Mouse (Mus musculus) frontal cortex, postnatal 10 days (tissue): ENCODE measurements around the gene Tff3.

Experiments
- DNase-seq, 2 experiments: peaks; one replicate each; pipeline ENCODE4 v3.0.0; 2022; ENCODE audit warnings: low spot score in 2 of 2, mixed read lengths in 1 of 2

The Tff3 gene

DNA sequence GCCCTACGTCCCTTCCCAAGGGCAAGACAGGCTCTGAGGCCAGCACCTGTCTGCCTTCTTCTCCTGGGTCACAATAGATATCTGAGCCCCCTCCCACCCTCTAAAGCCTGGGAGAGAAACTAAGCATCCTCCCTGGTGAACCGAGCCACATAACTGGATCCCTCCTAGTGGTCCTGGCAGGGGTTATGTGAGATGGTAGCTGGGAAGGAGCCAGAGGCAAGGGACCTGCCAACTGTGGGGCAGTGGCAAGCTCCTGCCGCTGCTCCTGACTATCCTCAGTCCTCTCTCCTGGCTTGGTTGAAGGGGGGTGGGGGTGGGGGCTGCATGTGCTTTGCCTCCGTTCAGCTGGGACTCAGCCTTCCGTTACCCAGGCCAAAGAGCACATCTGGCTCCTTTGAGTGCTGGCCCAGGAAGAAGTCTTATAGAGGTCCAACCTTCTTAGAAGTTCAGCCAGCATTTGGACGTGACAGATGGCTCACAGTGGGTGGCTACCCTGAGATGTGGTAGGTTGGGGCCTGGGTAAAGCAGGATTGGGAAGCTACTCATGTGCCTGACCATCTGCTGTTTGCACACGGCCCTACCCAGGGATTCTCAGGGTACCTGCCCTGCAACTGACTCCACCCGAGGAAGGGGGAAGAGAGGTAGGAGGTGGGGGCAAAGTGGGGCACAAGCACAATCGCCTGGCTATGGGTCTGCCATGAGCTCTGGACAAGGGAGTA is 3.7 kb downstream of the Tff3 start:
- no peak for DNase-seq

DNA sequence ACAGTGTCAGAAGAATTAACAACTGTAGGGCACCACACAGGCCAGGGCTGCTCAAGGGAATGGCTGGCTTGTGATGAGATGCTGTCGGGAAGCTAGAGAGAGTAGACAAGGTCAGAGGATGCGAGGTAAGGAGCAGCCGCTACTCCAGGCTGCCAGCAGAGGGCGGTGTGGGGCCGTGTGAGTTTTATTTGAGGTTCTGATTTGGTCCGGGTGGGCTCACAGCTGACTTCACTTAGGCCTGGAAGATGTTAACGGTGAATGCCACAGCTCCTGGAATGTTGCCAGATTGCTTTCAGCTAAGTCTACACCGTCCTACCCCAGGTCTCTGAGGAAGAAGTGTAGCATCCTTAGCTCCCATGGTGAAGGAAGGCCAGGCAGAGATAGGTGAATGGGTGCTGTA is 7.5 kb downstream of the Tff3 start:
- DNase-seq: peak in 1 of 2 experiments; percentile 42

DNA sequence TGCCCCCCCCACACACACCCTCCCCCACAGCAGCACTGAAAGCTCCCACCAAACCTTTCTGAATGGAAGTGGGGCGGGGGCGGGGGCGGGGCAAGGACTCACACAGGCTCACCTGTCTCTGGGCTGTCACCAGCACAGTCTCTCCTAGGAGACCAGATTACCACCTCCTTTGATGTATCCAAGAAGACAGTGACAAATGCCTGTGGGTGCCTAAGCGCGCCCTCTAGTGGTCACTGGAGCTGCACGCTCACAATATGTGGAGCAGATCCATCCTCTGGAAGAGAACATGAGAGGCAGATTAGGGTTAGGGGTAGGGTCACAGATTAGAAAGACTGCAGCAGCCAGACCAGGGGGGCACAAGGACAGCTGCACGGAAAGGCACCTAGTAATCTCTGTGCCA is 10.0 kb downstream of the Tff3 start:
- peak; percentile 57 to 77 for DNase-seq

DNA sequence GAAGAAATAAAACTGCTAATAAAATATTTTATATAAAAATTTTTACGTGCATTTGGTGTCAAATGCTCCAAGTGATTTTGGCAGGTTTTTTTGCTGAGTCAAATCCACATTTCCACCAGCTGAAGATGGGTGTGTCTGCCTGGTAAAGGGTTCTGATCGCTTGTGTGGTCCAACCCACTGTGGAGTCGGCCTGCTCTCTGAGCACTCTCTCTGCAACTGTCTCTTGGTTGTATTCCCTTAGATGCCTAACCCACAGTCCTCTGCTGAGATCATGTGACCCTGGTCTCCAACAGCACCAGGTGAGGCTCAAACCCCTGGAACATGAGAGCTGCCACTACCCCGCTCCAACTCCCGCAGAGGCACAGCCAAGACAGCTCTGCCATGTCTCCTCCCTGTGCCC is 11.5 kb downstream of the Tff3 start:
- DNase-seq: no peak

DNA sequence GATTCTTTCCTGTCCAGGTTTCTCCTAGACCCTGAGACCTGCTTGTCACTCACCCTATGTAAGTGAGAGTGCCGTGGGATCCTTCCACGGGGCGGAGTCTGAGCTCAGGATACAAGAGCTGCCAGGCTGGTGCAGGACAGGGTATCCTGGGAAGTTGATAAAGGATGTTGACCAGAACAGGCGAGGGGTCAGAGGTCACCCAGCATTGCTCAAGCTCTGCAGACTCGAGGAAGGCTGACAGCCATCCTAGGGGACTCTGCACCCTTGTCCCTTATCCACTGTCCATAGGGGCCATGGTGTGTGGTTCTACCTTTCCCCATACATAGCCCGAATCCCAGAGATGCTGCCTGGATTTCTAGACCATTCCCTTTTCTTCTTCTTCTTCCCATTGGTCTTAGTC is 13.4 kb downstream of the Tff3 start:
- no peak for DNase-seq

DNA sequence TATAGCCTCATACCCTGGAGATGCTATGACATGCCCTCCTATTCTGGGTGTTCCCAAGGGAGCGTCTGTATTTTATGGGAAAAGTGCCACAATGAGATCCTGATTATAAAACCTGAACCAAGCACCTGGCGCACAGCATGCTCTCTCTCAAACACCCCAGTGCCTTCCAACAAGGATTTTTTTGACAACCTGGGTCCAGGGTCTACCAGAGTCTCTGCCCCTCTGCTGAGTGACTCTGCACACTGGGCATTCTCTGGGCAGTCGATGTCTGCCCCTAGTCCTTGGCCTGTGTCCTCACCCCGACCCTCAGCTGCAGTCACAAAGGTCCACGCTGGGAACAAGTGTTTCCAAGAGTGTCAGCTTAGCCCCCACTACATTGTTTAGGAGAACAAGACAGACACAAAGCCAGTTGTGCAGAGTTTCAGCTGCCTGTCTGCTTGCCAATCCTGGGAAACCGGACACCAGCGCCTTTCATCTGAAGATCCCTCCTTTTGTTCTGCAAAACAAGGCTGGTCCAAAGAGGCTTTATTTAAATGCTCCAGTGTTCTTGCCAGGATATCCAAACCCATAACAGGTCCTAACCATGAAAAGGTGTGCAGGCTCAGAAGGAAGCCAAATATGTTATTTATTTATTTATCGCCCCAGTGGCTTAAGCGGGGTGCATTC is 16.1 kb downstream of the Tff3 start:
- DNase-seq: no peak

DNA sequence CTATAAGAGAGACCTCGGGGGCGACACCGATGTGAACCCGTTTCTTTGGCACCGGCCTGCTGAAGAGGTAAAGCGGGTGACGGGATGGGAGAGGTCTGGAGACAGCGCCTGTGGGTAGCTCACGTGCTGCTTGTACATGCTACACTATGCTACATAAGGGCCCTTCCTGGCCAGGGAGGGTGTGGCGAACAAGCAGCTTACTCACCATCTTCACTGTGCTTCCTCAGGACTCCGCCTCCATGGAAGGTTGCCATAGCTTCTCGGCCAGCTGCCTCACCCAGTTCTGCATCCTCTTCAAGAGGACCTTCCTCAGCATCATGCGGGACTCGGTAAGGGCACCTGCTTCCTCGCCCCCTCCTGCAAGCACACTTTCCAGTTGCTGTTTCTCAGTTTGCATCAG is 21.1 kb downstream of the Tff3 start:
- DNase-seq: no peak

DNA sequence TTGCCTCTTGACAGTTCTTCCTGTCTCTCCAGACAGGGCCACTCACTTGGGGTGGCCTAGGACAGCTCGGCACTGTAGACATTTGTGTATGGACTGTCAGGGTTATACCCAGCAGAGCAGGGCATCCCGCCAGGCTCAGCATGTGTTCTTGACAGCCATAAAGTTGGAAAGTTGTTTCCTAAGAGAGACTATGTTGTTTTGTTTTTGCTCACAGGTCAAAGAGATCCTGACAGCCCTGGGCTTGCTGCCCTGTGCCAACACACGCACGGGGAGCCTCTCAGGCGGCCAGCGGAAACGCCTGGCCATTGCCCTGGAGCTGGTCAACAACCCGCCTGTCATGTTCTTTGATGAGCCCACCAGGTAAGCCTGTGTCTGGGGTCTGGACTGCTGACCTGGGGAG is 25.6 kb downstream of the Tff3 start:
- no peak for DNase-seq

DNA sequence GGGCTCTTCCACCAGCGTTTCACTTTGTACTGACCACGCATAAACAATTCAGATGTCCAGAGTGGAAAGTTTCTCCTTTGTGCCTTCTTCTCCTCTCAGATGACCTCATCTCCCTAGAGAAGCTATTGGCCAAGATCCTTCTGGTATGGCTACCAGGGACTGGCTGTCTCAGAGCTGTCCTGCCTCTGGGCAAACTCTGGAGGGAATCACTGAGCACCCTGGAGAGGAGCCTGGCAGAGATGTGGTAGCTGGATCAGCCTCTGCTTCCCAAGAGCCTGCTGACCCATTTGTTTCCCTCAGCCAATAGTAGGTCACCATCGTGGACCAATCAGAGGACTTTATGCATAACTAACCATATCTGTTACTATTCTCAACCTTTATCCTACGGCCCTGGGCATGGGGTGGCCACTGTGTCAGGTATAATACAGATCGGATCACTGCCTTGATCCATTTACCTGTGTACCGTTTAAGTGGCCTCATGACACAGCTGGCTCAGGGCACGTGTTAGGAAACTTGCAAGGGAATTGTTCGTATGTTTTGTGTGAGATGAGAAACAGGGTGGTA is 26.4 kb downstream of the Tff3 start:
- DNase-seq: no peak

DNA sequence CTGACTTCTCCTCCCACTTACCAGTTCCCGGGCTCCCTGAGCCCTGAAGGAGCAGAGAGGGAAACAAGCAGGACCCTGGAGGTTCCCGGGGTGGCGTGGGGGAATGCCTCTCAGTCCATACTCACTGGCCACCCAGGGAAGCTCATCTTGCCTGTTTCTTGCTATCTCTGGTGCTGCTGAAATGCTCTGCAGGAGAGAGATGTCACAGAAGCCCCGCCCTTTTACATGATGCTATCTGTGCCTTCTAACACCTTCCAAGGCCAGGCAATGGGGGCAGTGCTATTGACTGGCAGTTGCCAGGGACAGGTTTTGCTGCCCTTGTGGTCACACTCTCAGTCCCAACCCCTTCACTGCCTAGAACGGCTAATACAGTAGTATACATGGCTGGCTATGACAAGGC is 30.7 kb downstream of the Tff3 start:
- DNase-seq: no peak

DNA sequence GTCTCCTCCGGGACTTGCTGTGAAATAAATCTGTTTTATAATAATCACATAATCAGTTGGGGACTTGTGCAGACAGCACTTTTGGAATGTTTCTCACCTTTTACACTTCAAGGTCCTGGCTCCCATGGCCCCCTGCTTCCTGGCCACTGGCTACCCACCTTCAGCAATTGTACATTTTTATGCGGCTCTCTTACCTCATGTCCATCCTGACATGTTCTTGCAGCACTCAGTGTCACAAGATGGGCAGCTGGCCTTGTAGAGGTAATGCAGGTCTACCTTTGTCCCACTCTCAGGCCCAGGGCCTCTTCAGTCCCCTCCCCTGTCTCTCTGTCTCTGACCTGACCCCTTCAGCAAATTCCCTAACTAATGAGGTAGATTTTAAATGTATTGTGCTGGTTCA is 32.6 kb downstream of the Tff3 start:
- no peak for DNase-seq

DNA sequence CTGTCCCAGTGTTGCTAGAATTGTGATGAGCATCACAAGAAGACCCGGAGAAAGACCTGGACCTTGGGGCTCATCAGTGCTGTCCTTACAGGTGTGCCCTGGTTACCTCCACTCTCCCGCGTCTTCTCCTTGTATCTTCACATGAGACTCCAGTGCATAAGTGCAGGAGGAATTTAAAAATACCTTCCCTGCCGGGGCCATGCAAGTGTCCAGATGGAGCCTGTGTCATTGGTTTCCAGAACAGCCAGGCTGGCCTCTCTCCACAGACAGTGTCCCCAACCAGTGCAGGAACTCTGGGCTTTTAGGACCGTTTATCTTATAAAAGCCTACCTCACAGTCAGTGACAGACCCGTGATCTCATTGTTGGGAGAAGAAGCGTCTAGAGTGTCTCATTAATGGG is 33.9 kb downstream of the Tff3 start:
- no peak for DNase-seq

DNA sequence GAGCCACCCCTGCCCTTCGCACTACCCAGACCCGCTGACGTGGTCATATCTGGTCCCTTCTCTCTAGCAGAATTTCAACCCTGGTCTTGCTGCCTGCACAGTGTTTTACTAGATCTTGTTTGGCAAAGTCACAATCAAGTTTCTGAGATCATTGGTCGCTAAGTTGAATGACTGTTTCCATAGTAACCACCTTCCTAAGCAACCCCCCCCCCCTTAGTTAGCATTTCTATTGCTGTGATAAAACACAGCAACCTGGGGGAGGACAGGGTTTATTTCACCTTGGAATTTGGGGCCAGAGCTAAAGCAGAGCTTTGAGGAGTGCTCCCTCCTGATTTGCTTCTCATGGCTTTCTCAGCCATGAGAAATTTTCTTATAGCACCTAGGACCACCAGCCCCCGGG is 34.7 kb downstream of the Tff3 start:
- DNase-seq: no peak

DNA sequence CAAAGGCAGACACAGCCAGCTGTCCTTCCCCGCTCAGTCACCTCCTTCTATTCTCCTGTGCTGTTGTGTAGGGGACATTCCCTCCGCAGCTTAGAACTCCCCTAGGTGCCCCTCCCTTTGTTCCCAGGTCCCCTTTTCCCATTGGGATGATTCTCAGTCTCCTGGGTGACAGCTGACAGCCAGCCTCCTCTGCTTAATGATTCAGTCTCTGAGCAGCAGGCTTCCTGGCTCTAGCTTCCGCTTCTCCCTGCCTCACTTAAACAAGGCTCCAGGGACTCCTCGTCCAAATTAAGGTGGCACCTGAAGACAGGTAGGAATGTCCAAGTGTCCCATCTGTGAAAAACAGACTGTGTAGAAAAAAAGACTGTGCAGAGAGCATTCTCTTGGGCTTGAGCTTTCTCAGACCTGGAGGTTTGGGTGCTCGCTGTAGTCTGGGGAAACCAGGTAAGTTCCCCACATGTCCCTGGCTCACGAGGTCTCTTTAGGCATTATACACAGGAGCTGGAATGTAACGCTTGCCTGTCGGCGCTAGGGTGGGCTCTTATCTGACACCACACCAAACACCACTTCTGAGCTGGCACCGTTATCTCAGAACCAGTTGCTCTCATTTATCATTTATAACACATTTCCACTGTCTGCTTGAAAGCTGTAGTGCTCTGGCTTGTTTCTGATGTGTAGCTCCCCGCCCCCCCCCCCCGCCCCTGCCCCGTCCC is 38.3 kb downstream of the Tff3 start:
- no peak for DNase-seq

DNA sequence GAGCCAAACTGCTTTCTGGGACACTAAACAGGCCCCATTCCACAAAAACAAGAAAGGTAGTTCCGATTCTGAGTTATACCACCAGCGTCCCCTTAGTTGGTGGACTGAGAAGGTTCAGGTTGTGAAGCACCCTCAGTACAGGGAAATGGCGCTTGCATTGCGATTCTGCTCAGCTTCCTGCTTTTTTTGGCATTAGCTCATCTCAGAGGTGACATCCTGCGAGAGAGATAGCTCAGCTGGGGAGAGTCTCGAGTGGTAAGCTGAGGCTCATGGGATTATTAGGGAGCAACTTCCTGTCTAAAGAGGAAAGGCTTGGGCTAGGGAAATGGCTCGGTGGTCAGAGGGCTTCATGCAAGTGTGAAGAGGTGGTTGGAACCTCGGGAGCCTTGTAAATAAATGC is 39.6 kb downstream of the Tff3 start:
- DNase-seq: no peak

DNA sequence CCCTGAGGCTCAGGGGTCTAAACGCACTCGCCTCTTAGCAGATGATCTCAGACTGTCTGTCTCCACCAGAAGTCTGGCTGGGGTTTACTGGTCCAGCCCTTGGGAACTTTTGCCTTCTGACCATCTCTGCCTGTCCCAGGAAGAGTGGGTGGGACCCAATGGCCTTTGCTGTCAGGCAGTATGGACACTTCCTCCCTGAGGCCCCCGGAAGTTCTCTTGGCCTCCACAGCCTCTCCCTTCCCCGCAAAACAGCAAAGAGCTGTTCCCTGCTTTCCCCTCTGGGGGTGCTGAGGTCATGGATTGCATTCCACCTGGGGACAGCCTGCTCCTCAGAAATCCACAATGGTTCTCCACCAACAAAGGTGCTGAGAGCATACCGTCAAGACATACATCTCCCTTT is 40.7 kb downstream of the Tff3 start:
- no peak for DNase-seq

DNA sequence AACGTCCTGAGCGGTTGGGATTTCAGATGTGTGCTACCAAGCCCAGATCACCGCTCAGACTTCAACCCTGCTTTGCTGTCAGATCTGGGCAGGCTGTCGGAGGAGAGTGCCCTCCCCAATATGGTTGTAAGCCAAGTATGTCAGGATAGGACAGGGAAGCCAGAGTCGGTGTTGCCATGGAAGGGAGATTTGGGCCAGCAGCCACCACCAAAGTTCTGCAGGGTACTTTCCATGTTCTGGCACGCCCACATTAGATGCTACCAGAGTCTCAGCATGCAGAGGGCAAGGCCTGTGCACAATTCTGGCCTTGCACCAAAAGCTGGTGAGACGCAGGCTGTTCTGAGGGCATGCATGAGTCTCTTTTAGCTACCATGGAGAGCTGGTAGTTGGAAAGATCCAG is 43.2 kb downstream of the Tff3 start:
- no peak for DNase-seq

DNA sequence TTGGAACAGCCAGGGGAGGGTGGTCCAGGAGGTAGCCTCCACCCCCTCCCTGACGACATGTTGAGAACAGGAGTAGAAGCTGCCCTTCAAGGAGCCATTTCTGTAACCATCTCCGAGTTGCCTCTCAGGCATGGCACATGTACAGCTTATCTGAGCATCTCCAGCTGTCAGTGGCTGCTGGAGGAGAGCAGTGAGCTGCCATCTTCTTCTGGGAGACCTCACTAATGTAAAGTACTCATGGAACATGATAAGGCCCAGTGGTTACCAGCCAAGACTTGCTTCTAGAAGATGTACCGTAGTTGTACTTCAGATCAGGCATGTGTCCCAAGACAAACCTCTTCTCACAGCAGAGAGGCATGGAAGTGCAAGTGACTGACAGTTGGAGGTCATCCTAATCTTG is 43.9 kb downstream of the Tff3 start:
- no peak for DNase-seq

DNA sequence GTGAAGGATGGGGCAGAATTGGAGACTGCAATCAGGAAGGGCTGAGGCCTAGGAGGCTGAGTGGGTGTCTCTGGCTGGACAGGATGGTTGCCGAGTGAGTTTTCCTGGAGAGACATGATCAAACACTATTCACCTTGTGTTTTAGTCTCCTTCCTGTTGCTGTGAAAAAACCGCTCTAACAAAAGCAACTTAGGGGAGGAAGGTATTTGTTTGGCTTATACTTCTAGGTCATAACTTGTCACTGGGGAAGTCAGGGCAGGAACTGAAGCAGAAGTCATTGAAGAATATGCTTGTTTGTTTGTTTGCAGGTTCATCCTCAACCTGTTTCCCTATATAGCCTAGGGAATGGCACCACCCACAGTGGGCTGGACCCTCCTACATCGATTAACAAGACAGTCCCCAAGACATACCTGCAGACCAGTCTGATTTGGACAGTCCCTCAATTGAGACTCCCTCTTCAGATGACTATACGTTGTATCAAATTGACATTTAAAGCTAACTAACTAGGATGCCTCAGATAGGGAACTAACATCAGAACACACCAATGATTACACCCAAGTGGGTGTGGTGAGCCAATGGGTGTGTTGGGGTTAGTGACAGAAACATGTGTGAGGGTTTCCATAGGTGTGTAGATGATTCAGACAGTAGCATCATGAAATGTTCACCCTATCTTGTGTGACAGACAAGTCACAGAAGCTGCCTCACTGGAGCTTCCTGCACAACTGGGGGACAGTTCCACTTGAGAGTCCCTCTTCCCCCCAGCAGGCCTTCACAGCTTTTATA is 47.0 kb downstream of the Tff3 start:
- DNase-seq: no peak

DNA sequence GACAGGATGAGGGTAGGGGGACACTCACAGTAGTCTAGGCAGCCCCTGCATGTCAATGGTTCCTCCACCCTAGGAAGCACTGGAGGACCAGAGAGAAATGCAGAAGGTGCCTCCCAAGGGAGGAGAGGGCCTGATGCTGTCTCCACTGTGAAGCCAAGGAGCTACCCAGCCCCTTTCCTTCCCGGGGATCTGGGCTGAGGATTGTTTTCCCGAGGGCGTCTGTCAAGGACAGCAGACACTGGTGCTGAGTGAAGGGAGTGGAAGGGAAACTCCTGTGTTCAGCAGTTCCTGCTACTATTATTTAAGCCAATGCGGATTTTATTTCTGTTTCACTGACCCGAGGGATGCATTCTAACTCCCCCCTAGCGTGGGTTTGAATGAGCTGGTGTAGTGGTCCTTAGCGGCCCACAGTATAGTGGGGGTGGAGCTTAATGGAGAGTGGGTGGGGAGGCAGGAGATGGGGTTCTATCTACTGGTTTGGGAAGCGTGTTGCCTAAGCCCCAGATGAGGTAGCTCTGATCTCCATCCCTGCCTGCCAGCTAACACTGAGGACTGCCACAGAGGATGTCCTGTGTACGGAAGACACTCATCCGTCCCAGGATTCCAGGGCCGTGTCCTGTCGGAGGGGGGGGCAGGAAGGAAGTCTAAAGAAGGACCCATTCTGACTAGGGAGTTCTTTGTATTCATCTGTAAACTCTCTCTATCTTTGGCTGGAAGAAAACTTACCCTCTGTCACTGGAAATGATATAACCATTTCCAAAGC is 50.2 kb downstream of the Tff3 start:
- no peak for DNase-seq

DNA sequence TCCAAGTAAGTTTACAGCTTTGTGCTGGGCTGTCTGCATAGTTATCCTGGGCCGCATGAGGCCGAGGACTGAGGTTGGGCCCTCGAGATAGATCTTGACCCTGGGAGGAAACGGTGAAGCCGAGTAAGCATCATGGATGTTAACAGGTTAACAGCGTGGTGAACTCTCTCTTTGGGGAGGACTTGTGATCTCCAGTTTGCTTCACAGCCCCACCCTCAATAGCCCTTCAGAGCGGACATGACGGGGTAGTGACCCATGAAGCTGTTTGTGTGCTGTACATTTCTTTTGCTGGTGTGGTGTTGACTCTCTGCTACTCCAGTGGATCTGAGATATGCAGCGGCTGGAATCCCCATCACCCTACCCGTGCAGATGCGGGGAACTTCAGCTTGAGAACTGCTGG is 50.9 kb downstream of the Tff3 start:
- no peak for DNase-seq
